Mouse (Mus musculus) liver, adult 10 weeks (tissue): ENCODE results near the gene Cox8c. TPM values are rescaled to one million over a fixed set of nuclear protein-coding genes. Genes with fewer than 3 reads are reported as not detected.

Source experiments
- polyA plus RNA-seq: library from polyadenylated mRNA; stranded (reverse); fragments of 350-450 nt; fragmentation: Illumina TruSeq; extraction: RNeasy Lipid Tissue Mini Kit (QIAGEN cat#74804); gene quantifications from one replicate; pipeline ENCODE4 v1.2.3, GENCODE M21; 2014; ENCODE audit warnings: low read depth, low replicate concordance

The Cox8c gene
- polyA plus RNA-seq: not detected

GRCm38 (mm10) chr12:102899091-102899490 lies at the start of gene Cox8c:
TSS of gene Cox8c (plus strand) at chr12:102899316.

DNA sequence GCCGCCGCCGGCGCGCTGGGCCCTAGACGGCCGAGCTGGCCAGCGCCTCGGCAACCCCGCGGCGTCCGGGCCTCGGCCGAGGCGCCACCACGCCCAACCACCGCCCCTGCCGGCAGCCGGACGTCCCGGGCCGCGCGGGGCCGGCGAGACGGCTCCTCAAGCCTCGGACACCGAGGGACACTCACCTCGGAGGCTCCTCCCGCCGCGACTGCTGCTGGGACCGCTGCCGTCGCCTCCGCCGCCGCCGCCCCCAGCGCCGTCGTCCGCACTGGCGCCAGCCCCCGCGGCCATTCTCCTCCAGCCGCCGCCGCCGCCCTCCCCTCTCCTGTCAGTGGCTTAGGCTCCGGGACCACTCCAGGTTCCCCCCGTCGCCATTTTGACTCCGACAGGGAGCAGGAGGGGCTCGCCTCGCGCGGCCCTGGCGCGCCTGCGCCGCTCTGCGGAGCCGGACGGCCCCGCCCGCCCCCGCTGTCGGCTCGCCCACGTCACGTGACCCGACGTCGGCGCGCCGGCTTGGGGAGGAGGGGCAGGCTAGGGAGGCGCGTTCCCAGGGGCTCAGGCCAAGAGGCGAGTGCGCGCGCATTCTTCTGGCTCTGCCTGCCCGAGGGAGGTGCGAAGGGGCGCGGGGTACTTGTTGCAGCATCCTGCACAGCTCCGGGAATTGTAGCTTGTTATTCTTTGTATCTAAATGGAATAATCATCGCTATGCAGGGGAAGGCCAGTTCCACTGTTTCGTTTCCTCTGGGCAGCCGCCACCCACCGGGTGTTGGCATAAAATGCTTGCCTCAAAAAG lies 20.9 kb upstream of the Cox8c start, which contains the start of gene Btbd7:
TSS of gene Btbd7 (minus strand) at position 441 of the 793 bp plus-strand sequence.

DNA sequence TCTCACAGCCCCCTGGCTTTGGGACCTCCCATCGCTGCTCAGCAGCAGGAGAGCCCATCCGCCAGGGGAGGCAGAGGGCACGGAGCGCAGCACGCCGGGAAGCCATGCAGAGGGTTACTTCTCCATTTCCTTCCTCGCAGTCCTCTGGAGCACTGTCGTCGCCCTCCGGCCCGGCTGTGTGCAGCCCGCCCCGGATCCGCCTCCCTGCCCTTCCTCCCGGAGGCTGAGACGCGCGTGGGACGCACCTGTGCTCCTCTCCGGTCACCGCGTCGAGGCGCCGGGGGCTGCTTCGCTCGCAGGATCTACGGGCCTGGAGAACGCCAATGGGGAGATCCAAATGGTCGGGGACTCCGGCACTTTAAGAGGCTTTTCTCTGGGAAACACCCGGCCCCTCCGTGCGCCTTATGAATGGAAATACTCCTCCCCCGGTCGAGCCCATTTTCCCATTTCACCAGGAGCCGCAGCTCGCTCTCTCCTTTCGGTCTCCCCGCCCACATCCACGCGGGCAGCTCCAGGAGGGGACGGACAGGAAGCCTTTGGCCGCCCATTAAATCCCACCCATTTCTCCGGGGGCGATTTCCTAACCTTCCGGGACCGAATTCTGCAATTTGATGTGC lies 49.8 kb downstream of the Cox8c start, which contains the start of gene Unc79:
TSS of gene Unc79 (plus strand) at position 82 of the 617 bp plus-strand sequence.

Other genes starting within 250 kb of the Cox8c start
- 0.87 TPM for gene Itpk1, start 194.4 kb upstream of the Cox8c start, polyA plus RNA-seq
- gene Moap1, start 155.7 kb upstream of the Cox8c start, polyA plus RNA-seq: not detected
- gene Tmem251, start 155.6 kb upstream of the Cox8c start, polyA plus RNA-seq: 4.6 TPM
- not detected for gene Gm28051, start 141.6 kb upstream of the Cox8c start, polyA plus RNA-seq
- gene Gon7, start 141.5 kb upstream of the Cox8c start, polyA plus RNA-seq: 7.5 TPM
- 9.9 TPM for gene Ubr7, start 141.3 kb upstream of the Cox8c start, polyA plus RNA-seq
- 3.9 TPM for gene Gm20604, start 140.6 kb upstream of the Cox8c start, polyA plus RNA-seq
- 10.9 TPM for gene Btbd7, start 20.8 kb upstream of the Cox8c start, polyA plus RNA-seq
- 0.32 TPM for gene Unc79, start 49.5 kb downstream of the Cox8c start, polyA plus RNA-seq